Mouse (Mus musculus) C2C12 (cell line): ENCODE measurements around the gene Mlycd. TPM values are rescaled to one million over a fixed set of nuclear protein-coding genes. Genes with fewer than 3 reads are reported as not detected.
A peak's percentile ranks its signal among the peaks of the same experiment; 100 is the strongest.

ENCODE experiments used
- H3K27me3 ChIP-seq: one replicate; pipeline ENCODE4 v1.6.1; 2011; ENCODE audit not compliant: control insufficient read depth, insufficient read depth, insufficient read length
- H3K36me3 ChIP-seq: one replicate; pipeline ENCODE4 v1.6.1; 2011; ENCODE audit not compliant: control insufficient read depth, insufficient read depth
- H3K4me3 ChIP-seq: one replicate; pipeline ENCODE4 v1.5.1; 2011; ENCODE audit warnings: mild to moderate bottlenecking, control low read depth; ENCODE audit not compliant: poor library complexity, insufficient read depth, severe bottlenecking
- H3K79me2 ChIP-seq: one replicate; pipeline ENCODE4 v1.6.1; 2011; ENCODE audit not compliant: control insufficient read depth, insufficient read depth
- H3K79me3 ChIP-seq: one replicate; pipeline ENCODE4 v1.6.1; 2011; ENCODE audit warnings: low read depth, control low read depth
- H3ac ChIP-seq: one replicate; pipeline ENCODE3; 2011; ENCODE audit warnings: low read depth; ENCODE audit not compliant: control insufficient read depth, insufficient read length
- CEBPB ChIP-seq: IDR thresholded peaks from one replicate; pipeline ENCODE4 v1.6.1; 2011; ENCODE audit warnings: low read depth, mild to moderate bottlenecking, control low read depth, moderate library complexity
- CTCF ChIP-seq: IDR thresholded peaks from one replicate; pipeline ENCODE4 v1.5.1; 2011; ENCODE audit not compliant: control insufficient read depth, insufficient read depth, insufficient read length
- FOSL1 ChIP-seq: IDR thresholded peaks from one replicate; pipeline ENCODE4 v1.8.0; 2011; ENCODE audit warnings: mild to moderate bottlenecking, low read length; ENCODE audit not compliant: poor library complexity, insufficient read depth, severe bottlenecking
- MAX ChIP-seq: IDR thresholded peaks from one replicate; pipeline ENCODE4 v1.6.1; 2011; ENCODE audit warnings: mild to moderate bottlenecking, control low read depth
- MYOD1 ChIP-seq: IDR thresholded peaks from one replicate; pipeline ENCODE4 v1.6.1; 2011; ENCODE audit warnings: low read depth; ENCODE audit not compliant: control insufficient read depth, insufficient read length
- MYOG ChIP-seq: IDR thresholded peaks from one replicate; pipeline ENCODE4 v1.6.1; 2011; ENCODE audit not compliant: control insufficient read depth, insufficient read length; ENCODE audit errors: extremely low read depth
- USF1 ChIP-seq: IDR thresholded peaks from one replicate; pipeline ENCODE4 v1.6.1; 2011; ENCODE audit warnings: low read depth, mild to moderate bottlenecking, control low read depth, moderate library complexity
- polyA plus RNA-seq: library from polyadenylated mRNA; unstranded; fragments of >200 nt; fragmentation: generic; extraction: Trizol; gene quantifications from one replicate; pipeline ENCODE4 v1.2.1, GENCODE M21; 2012; ENCODE audit warnings: missing spikeins

The Mlycd gene
- polyA plus RNA-seq, 1 experiment: 7.5 TPM

- no peaks in the 10 kb centered on the region for H3K36me3 ChIP-seq
- no peaks in the 10 kb centered on the region for H3K79me2 ChIP-seq
- no peaks in the 10 kb centered on the region for H3K79me3 ChIP-seq
- H3K27me3 ChIP-seq: peaks cover 15% of the 10 kb centered on the region
- no peak overlapping the region for H3ac ChIP-seq
- H3K4me3 ChIP-seq: no peak overlapping the region
- peak; percentile 16 for TF ChIP-seq CTCF
- TF ChIP-seq USF1: no peak
Measured at GRCm38 (mm10) chr8:119380619-119381018, 14.1 kb upstream of the Mlycd start.

- Histone ChIP-seq H3ac (no peak overlapping the region), H3K79me2 (no peaks in the 10 kb centered on the region), H3K4me3 (no peak overlapping the region), H3K79me3 (no peaks in the 10 kb centered on the region), H3K36me3 (no peaks in the 10 kb centered on the region), H3K27me3 (peaks cover 28% of the 10 kb centered on the region)
- TF ChIP-seq CEBPB (no peak), MYOG (no peak), MYOD1 (no peak), USF1 (no peak), MAX (no peak), CTCF (no peak), FOSL1 (no peak)
Measured at GRCm38 (mm10) chr8:119384478-119384877, 10.2 kb upstream of the Mlycd start.

- H3K79me3 ChIP-seq: no peaks in the 10 kb centered on the region
- no peak overlapping the region for H3K4me3 ChIP-seq
- H3K36me3 ChIP-seq: no peaks in the 10 kb centered on the region
- H3K27me3 ChIP-seq: peaks cover 28% of the 10 kb centered on the region
- no peak overlapping the region for H3ac ChIP-seq
- no peak for TF ChIP-seq MYOG
- TF ChIP-seq MYOD1: no peak
- no peak for TF ChIP-seq CEBPB
- TF ChIP-seq FOSL1: no peak
- no peak for TF ChIP-seq CTCF
- no peak for TF ChIP-seq USF1
- no peak for TF ChIP-seq MAX
- H3K79me2 ChIP-seq: no peaks in the 10 kb centered on the region
Measured at GRCm38 (mm10) chr8:119385854-119386253, 8.8 kb upstream of the Mlycd start.

- Histone ChIP-seq H3K4me3 (no peak overlapping the region), H3K79me3 (no peaks in the 10 kb centered on the region), H3K27me3 (peaks cover 28% of the 10 kb centered on the region), H3K36me3 (no peaks in the 10 kb centered on the region), H3ac (no peak overlapping the region), H3K79me2 (no peaks in the 10 kb centered on the region)
- TF ChIP-seq CEBPB (no peak), MYOG (no peak), FOSL1 (no peak), MAX (no peak), MYOD1 (no peak), USF1 (no peak), CTCF (no peak)
Measured at GRCm38 (mm10) chr8:119386988-119387387, 7.7 kb upstream of the Mlycd start.

- no peak overlapping the region for H3K4me3 ChIP-seq
- H3K36me3 ChIP-seq: no peaks in the 10 kb centered on the region
- H3K79me3 ChIP-seq: no peaks in the 10 kb centered on the region
- no peaks in the 10 kb centered on the region for H3K79me2 ChIP-seq
- TF ChIP-seq CEBPB: no peak
- TF ChIP-seq MYOD1: no peak
- no peak for TF ChIP-seq MYOG
- no peak for TF ChIP-seq FOSL1
- TF ChIP-seq MAX: no peak
- no peak for TF ChIP-seq CTCF
- no peak for TF ChIP-seq USF1
- H3ac ChIP-seq: no peak overlapping the region
- no peaks in the 10 kb centered on the region for H3K27me3 ChIP-seq
Measured at GRCm38 (mm10) chr8:119394097-119394496, 581 bp upstream of the Mlycd start.

- Histone ChIP-seq H3K36me3 (no peaks in the 10 kb centered on the region), H3K79me3 (no peaks in the 10 kb centered on the region), H3K27me3 (no peaks in the 10 kb centered on the region), H3K4me3 (peak overlapping the region; percentile 56), H3ac (peak overlapping the region; percentile 88), H3K79me2 (no peaks in the 10 kb centered on the region)
- TF ChIP-seq MYOD1 (no peak), CTCF (no peak), CEBPB (no peak), USF1 (no peak), MAX (no peak), MYOG (no peak), FOSL1 (no peak)
Measured at GRCm38 (mm10) chr8:119395072-119395950, 633 bp downstream of the Mlycd start.
